Mouse (Mus musculus) cerebellum, adult 9-10 months (tissue): Measurements from ENCODE around the gene Nt5dc3.

ENCODE experiments used
- DNase-seq: peaks from one replicate; pipeline ENCODE4 v3.0.0; 2022

Gene Nt5dc3

GRCm38 (mm10) chr10:86821014-86821413 lies 42.2 kb downstream of the Nt5dc3 start:
- no peak for DNase-seq

GRCm38 (mm10) chr10:86824093-86824492 lies 45.3 kb downstream of the Nt5dc3 start:
- no peak for DNase-seq

- no peak for DNase-seq
Observed at GRCm38 (mm10) chr10:86824871-86825270, 46.1 kb downstream of the Nt5dc3 start.

GRCm38 (mm10) chr10:86825871-86826522 lies 47.2 kb downstream of the Nt5dc3 start:
- peak; percentile 79 for DNase-seq

GRCm38 (mm10) chr10:86826929-86827328 lies 48.1 kb downstream of the Nt5dc3 start:
- no peak for DNase-seq

- DNase-seq = no peak
Observed at GRCm38 (mm10) chr10:86828221-86829135, 49.7 kb downstream of the Nt5dc3 start.

GRCm38 (mm10) chr10:86829515-86829914 lies 50.7 kb downstream of the Nt5dc3 start:
- DNase-seq = no peak

- no peak for DNase-seq
Observed at GRCm38 (mm10) chr10:86836784-86837183, 58.0 kb downstream of the Nt5dc3 start.

GRCm38 (mm10) chr10:86838827-86839226 lies 60.0 kb downstream of the Nt5dc3 start:
- DNase-seq = no peak

- DNase-seq = no peak
Observed at GRCm38 (mm10) chr10:86842659-86843058, 63.9 kb downstream of the Nt5dc3 start.

- no peak for DNase-seq
Observed at GRCm38 (mm10) chr10:86846926-86847467, 68.2 kb downstream of the Nt5dc3 start.

GRCm38 (mm10) chr10:86849087-86849486 lies 70.3 kb downstream of the Nt5dc3 start:
- no peak for DNase-seq

- no peak for DNase-seq
Observed at GRCm38 (mm10) chr10:86849508-86849907, 70.7 kb downstream of the Nt5dc3 start.

GRCm38 (mm10) chr10:86852160-86852559 lies 73.4 kb downstream of the Nt5dc3 start:
- DNase-seq = no peak

GRCm38 (mm10) chr10:86853433-86853832 lies 74.6 kb downstream of the Nt5dc3 start:
- no peak for DNase-seq

GRCm38 (mm10) chr10:86860396-86860795 lies 81.6 kb downstream of the Nt5dc3 start:
- DNase-seq = no peak

- DNase-seq = no peak
Observed at GRCm38 (mm10) chr10:86862496-86862895, 83.7 kb downstream of the Nt5dc3 start.

GRCm38 (mm10) chr10:86863429-86863828 lies 84.6 kb downstream of the Nt5dc3 start:
- DNase-seq = no peak

GRCm38 (mm10) chr10:86872121-86872520 lies 93.3 kb downstream of the Nt5dc3 start:
- no peak for DNase-seq

- DNase-seq = no peak
Observed at GRCm38 (mm10) chr10:86872591-86872990, 93.8 kb downstream of the Nt5dc3 start.

GRCm38 (mm10) chr10:86878721-86879120 lies 99.9 kb downstream of the Nt5dc3 start:
- no peak for DNase-seq

GRCm38 (mm10) chr10:86880071-86880806 lies 101.4 kb downstream of the Nt5dc3 start:
- DNase-seq = peak; percentile 58

- no peak for DNase-seq
Observed at GRCm38 (mm10) chr10:86881448-86881847, 102.6 kb downstream of the Nt5dc3 start.
